In genomic region chr14:105542090-105542485, GRCm38 (mm10) we compare ENCODE assay signal across 10 mouse cellular contexts.
DNase-seq lines count a peak whose midpoint lies in the region; ATAC-seq and TF ChIP-seq lines count a peak whose summit lies in the region.
"Had no signal": no experiment of that assay in that cellular context is flagged by ENCODE, and none has a peak within 500 bp of the region (broad histone marks: within the 10 kb centered on the region; RNA-seq: fewer than 3 reads in every experiment).

No protein-coding gene starts in this region.

- peaks cover 13% of the 10 kb centered on the region for H3K4me1 ChIP-seq in embryonic facial prominence, embryonic 10.5 days
- 0 out of 2 replicates have a peak, but pooled peaks cover 3% of the 10 kb centered on the region for H3K4me1 ChIP-seq in forebrain, postnatal 0 days (ENCODE audit: insufficient read depth)
- peaks cover 2% of the 10 kb centered on the region; the same call in 1 of the 2 replicates for H3K4me1 ChIP-seq in midbrain, embryonic 11.5 days (ENCODE audit: control insufficient read depth, insufficient read depth, low read length)

- H3K36me3 ChIP-seq in embryonic facial prominence, embryonic 10.5 days (replicated peaks), result no peaks in the 10 kb centered on the region
- H3K36me3 ChIP-seq in forebrain, postnatal 0 days (ENCODE audit: insufficient read depth), result no peaks in the 10 kb centered on the region
- no peaks in the 10 kb centered on the region for H3K36me3 ChIP-seq in midbrain, embryonic 11.5 days (ENCODE audit: control insufficient read depth, insufficient read depth, low read length)

- peaks cover 21% of the 10 kb centered on the region for H3K27me3 ChIP-seq in embryonic facial prominence, embryonic 10.5 days (replicated peaks; ENCODE audit: low read depth, poor library complexity, severe bottlenecking)
- H3K27me3 ChIP-seq in forebrain, postnatal 0 days (ENCODE audit: insufficient read depth, low read length), result no peaks in the 10 kb centered on the region
- H3K27me3 ChIP-seq in midbrain, embryonic 11.5 days (ENCODE audit: control insufficient read depth, insufficient read depth, low read length), result no peaks in the 10 kb centered on the region; the same call in 1 of the 2 replicates

- 0 out of 2 replicates have a peak overlapping the region, but pooled peaks have one; percentile 63 for H3K27ac ChIP-seq in embryonic facial prominence, embryonic 10.5 days (replicated peaks)
- H3K27ac ChIP-seq in forebrain, postnatal 0 days (ENCODE audit: low read depth, low read length), result no peak overlapping the region
- H3K27ac ChIP-seq in midbrain, embryonic 11.5 days (ENCODE audit: low read depth, low read length), result peak overlapping the region; percentile 31; the same call in 1 of the 2 replicates

- H3K4me2 ChIP-seq in forebrain, postnatal 0 days (ENCODE audit: low read depth), result peak overlapping the region; percentile 47
- peak overlapping the region; percentile 36 for H3K4me2 ChIP-seq in midbrain, embryonic 11.5 days

- ATAC-seq in forebrain, postnatal 0 days, result no peak
- peak; percentile 41 for ATAC-seq in midbrain, embryonic 11.5 days (ENCODE audit: low FRiP score)

- no peak overlapping the region for H3K9ac ChIP-seq in forebrain, postnatal 0 days
- no peak overlapping the region for H3K9ac ChIP-seq in midbrain, embryonic 11.5 days (ENCODE audit: low read length)

- DNase-seq in heart, adult 11 months, result peak; percentile 85
- no peak for DNase-seq in heart, postnatal 25 days (ENCODE audit: low spot score)
- DNase-seq in embryonic facial prominence, embryonic 10.5 days (ENCODE audit: low spot score), result no peak
- no peak for DNase-seq in forebrain, postnatal 0 days
- DNase-seq in midbrain, embryonic 11.5 days (ENCODE audit: low spot score, missing footprints), result peak; percentile 85
- DNase-seq in adrenal gland, postnatal 10 days, result no peak
- no peak for DNase-seq in spleen, postnatal 36 days (ENCODE audit: low spot score in 2 of 2)
- DNase-seq in gastrocnemius, adult 18-20 months (ENCODE audit: low spot score), result no peak
- DNase-seq: kidney, adult 8-10 months; spleen, adult 18-20 months had no signal

- 47% methylated on average over 8 of the region's 8 CpGs for WGBS in embryonic facial prominence, embryonic 10.5 days
- WGBS in forebrain, postnatal 0 days, result 35% methylated on average over 8 of the region's 8 CpGs
- WGBS in midbrain, embryonic 11.5 days, result 28% methylated on average over 8 of the region's 8 CpGs

- H3K4me3 ChIP-seq in embryonic facial prominence, embryonic 10.5 days, result peak overlapping the region; percentile 43
- H3K4me3 ChIP-seq in forebrain, postnatal 0 days (ENCODE audit: low read depth, low read length), result no peak overlapping the region
- H3K4me3 ChIP-seq in midbrain, embryonic 11.5 days (ENCODE audit: low read depth, low read length), result no peak overlapping the region

- TF ChIP-seq CTCF in forebrain, postnatal 0 days (IDR thresholded peaks at IDR 0.05; ENCODE audit: low read depth), result no peak

- intact Hi-C loops in heart, postnatal 25 days (cut with DNase I), result no loop called here

- H3K9me3 ChIP-seq in embryonic facial prominence, embryonic 10.5 days, result no peaks in the 10 kb centered on the region
- no peaks in the 10 kb centered on the region for H3K9me3 ChIP-seq in forebrain, postnatal 0 days (ENCODE audit: low read length)
- no peaks in the 10 kb centered on the region for H3K9me3 ChIP-seq in midbrain, embryonic 11.5 days (ENCODE audit: control insufficient read depth, low read length)

Comparison
In these comparisons a context has a peak if more than half of its experiments do, and no peak if none do; other contexts are left out.
1. DNase-seq: peak in heart, adult 11 months (single experiment) and midbrain, embryonic 11.5 days (single experiment); none in heart, postnatal 25 days (single experiment), embryonic facial prominence, embryonic 10.5 days (single experiment), forebrain, postnatal 0 days (single experiment), adrenal gland, postnatal 10 days (single experiment), spleen, postnatal 36 days (0 of 2) and gastrocnemius, adult 18-20 months (single experiment).